8 mouse cellular contexts compared by ENCODE assay signal in the genomic region with DNA sequence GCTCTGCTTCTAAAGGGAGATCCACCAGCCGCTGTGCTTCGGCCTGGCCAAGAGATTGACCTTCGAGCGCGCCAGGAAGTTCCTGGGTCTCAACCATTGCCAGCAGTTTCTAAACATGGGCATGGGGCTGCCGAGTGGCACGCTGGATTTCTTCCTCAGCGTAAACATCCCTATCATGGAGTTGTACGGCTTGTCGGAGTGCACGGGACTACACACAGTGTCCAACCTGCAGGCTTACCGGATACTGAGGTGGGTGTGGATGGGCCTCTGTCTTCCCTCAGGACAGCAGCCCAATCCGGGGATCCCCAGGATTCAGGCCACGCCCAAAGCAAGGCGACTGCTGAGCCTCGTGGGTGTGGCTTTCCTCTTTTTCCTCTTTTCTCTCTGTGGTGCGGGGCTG. TPM values are rescaled to one million over a fixed set of nuclear protein-coding genes. Genes with fewer than 3 reads are reported as not detected.
DNase-seq lines count a peak whose midpoint lies in the region; ATAC-seq lines count a peak whose summit lies in the region.

No protein-coding gene starts in this region.

- ATAC-seq in embryonic facial prominence, embryonic 12.5 days (ENCODE audit: insufficient number of reproducible peaks, insufficient read depth, low FRiP score, low TSS enrichment) = no peak
- 0 out of 2 replicates have a peak, but pooled peaks have one; percentile 27 for ATAC-seq in liver, embryonic 16.5 days (ENCODE audit: low read depth)

- no peak overlapping the region for H3K9ac ChIP-seq in embryonic facial prominence, embryonic 12.5 days
- no peak overlapping the region for H3K9ac ChIP-seq in liver, embryonic 16.5 days (ENCODE audit: low read depth, low read length)

- 0 out of 2 replicates have a peak, but pooled peaks cover 3% of the 10 kb centered on the region for H3K36me3 ChIP-seq in embryonic facial prominence, embryonic 12.5 days
- H3K36me3 ChIP-seq in embryonic facial prominence, embryonic 10.5 days (replicated peaks) = peaks cover 10% of the 10 kb centered on the region
- no peaks in the 10 kb centered on the region for H3K36me3 ChIP-seq in liver, embryonic 16.5 days (ENCODE audit: control insufficient read depth, insufficient read depth)

- no peaks in the 10 kb centered on the region for H3K27me3 ChIP-seq in embryonic facial prominence, embryonic 12.5 days
- no peaks in the 10 kb centered on the region for H3K27me3 ChIP-seq in embryonic facial prominence, embryonic 10.5 days (replicated peaks; ENCODE audit: low read depth, poor library complexity, severe bottlenecking)
- no peaks in the 10 kb centered on the region for H3K27me3 ChIP-seq in liver, embryonic 16.5 days (ENCODE audit: control insufficient read depth, insufficient read depth, low read depth, low read length)

- no peak overlapping the region for H3K27ac ChIP-seq in embryonic facial prominence, embryonic 12.5 days
- H3K27ac ChIP-seq in embryonic facial prominence, embryonic 10.5 days (replicated peaks) = no peak overlapping the region
- no peak overlapping the region for H3K27ac ChIP-seq in liver, embryonic 16.5 days (ENCODE audit: low read length)

- 0 out of 2 replicates have a peak overlapping the region, but pooled peaks have one; percentile 9 for H3K4me2 ChIP-seq in embryonic facial prominence, embryonic 12.5 days (replicated peaks)
- peak overlapping the region; percentile 31 for H3K4me2 ChIP-seq in liver, embryonic 16.5 days (ENCODE audit: low read depth, low read length)

- no peak overlapping the region for H3K4me3 ChIP-seq in embryonic facial prominence, embryonic 12.5 days
- no peak overlapping the region for H3K4me3 ChIP-seq in embryonic facial prominence, embryonic 10.5 days
- H3K4me3 ChIP-seq in liver, embryonic 16.5 days (ENCODE audit: low read depth, low read length) = no peak overlapping the region

- 47% methylated on average over 17 of the region's 17 CpGs for WGBS in embryonic facial prominence, embryonic 12.5 days
- WGBS in embryonic facial prominence, embryonic 10.5 days = 49% methylated on average over 17 of the region's 17 CpGs
- WGBS in liver, embryonic 16.5 days (ENCODE audit: insufficient replicate concordance) = 33% methylated on average over 17 of the region's 17 CpGs

- no peaks in the 10 kb centered on the region for H3K4me1 ChIP-seq in embryonic facial prominence, embryonic 12.5 days
- H3K4me1 ChIP-seq in embryonic facial prominence, embryonic 10.5 days = no peaks in the 10 kb centered on the region
- peaks cover 6% of the 10 kb centered on the region; the same call in 1 of the 2 replicates for H3K4me1 ChIP-seq in liver, embryonic 16.5 days (ENCODE audit: control insufficient read depth, low read depth, low read length)

- no peaks in the 10 kb centered on the region for H3K9me3 ChIP-seq in embryonic facial prominence, embryonic 12.5 days
- peaks cover 7% of the 10 kb centered on the region; the same call in 1 of the 2 replicates for H3K9me3 ChIP-seq in embryonic facial prominence, embryonic 10.5 days
- no peaks in the 10 kb centered on the region for H3K9me3 ChIP-seq in liver, embryonic 16.5 days (replicated peaks; ENCODE audit: control insufficient read depth, low read length)

- DNase-seq in embryonic facial prominence, embryonic 10.5 days (ENCODE audit: low spot score) = no peak
- DNase-seq in CD4-positive, CD25-positive, alpha-beta regulatory T cell, adult 2 months (ENCODE audit: low read depth, low spot score) = peak; percentile 20
- DNase-seq in heart, adult 8-10 months (ENCODE audit: low spot score) = peak; percentile 9
- DNase-seq in thymus, postnatal 36 days = no peak
- no peak for DNase-seq in layer of hippocampus, postnatal 10 days (ENCODE audit: low spot score in 2 of 2)
- DNase-seq in spleen, adult 18-20 months = no peak

RNA-seq across cellular contexts. Expression of a gene that starts 8.3 kb away (rescaled TPM):
- 0.42 and 0.51 TPM in 2 replicates for polyA plus RNA-seq in embryonic facial prominence, embryonic 12.5 days (2016; fragmentation: Nextera tagmentation; extraction: Ambion mirVana)
- polyA plus RNA-seq in embryonic facial prominence, embryonic 10.5 days (2016; fragmentation: Nextera tagmentation; extraction: Ambion mirVana) = 0.44 and 0.52 TPM in 2 replicates
- total RNA-seq in heart, adult 8-10 months (2022) = not detected
- polyA plus RNA-seq in liver, embryonic 16.5 days (2015; fragmentation: Nextera tagmentation; extraction: Ambion mirVana) = 0.02 and 0.05 TPM in 2 replicates
- total RNA-seq in layer of hippocampus, postnatal 10 days (2021) = under 1 TPM; 0.11 to 0.39 TPM

RNA-seq across cellular contexts. Expression of a gene that starts 9.4 kb away (rescaled TPM):
- polyA plus RNA-seq in embryonic facial prominence, embryonic 12.5 days (2016; fragmentation: Nextera tagmentation; extraction: Ambion mirVana) = not detected in 2 replicates
- polyA plus RNA-seq in embryonic facial prominence, embryonic 10.5 days (2016; fragmentation: Nextera tagmentation; extraction: Ambion mirVana) = not detected in 2 replicates
- total RNA-seq in heart, adult 8-10 months (2022) = not detected
- polyA plus RNA-seq in liver, embryonic 16.5 days (2015; fragmentation: Nextera tagmentation; extraction: Ambion mirVana) = not detected in 2 replicates
- not detected for total RNA-seq in layer of hippocampus, postnatal 10 days (2021)

RNA-seq across cellular contexts. Expression of a gene that starts 51.6 kb away (rescaled TPM):
- 95.6 and 97.2 TPM in 2 replicates for polyA plus RNA-seq in embryonic facial prominence, embryonic 12.5 days (2016; fragmentation: Nextera tagmentation; extraction: Ambion mirVana)
- polyA plus RNA-seq in embryonic facial prominence, embryonic 10.5 days (2016; fragmentation: Nextera tagmentation; extraction: Ambion mirVana) = 70.9 and 73.1 TPM in 2 replicates
- total RNA-seq in heart, adult 8-10 months (2022) = 10 to 100 TPM; 23.3 to 26.9 (median 26.4) TPM
- 6.2 and 7.6 TPM in 2 replicates for polyA plus RNA-seq in liver, embryonic 16.5 days (2015; fragmentation: Nextera tagmentation; extraction: Ambion mirVana)
- total RNA-seq in layer of hippocampus, postnatal 10 days (2021) = 10 to 100 TPM; 68.7 to 72.0 TPM

RNA-seq across cellular contexts. Expression of a gene that starts 52.8 kb away (rescaled TPM):
- 5.5 and 5.7 TPM in 2 replicates for polyA plus RNA-seq in embryonic facial prominence, embryonic 12.5 days (2016; fragmentation: Nextera tagmentation; extraction: Ambion mirVana)
- polyA plus RNA-seq in embryonic facial prominence, embryonic 10.5 days (2016; fragmentation: Nextera tagmentation; extraction: Ambion mirVana) = 4.0 and 5.3 TPM in 2 replicates
- 1 to 10 TPM; 1.6 to 3.5 (median 2.7) TPM for total RNA-seq in heart, adult 8-10 months (2022)
- 12.4 and 12.6 TPM in 2 replicates for polyA plus RNA-seq in liver, embryonic 16.5 days (2015; fragmentation: Nextera tagmentation; extraction: Ambion mirVana)
- total RNA-seq in layer of hippocampus, postnatal 10 days (2021) = 1 to 10 TPM; 4.1 to 4.4 TPM

Comparison
In these comparisons a context has a peak if more than half of its experiments do, and no peak if none do; other contexts are left out.
1. DNase-seq: peak in CD4-positive, CD25-positive, alpha-beta regulatory T cell, adult 2 months (single experiment) and heart, adult 8-10 months (single experiment); none in embryonic facial prominence, embryonic 10.5 days (single experiment), thymus, postnatal 36 days (0 of 2), layer of hippocampus, postnatal 10 days (0 of 2) and spleen, adult 18-20 months (0 of 2).